Mouse (Mus musculus): Measurements from ENCODE around the gene Phrf1.

Gene Phrf1

DNA sequence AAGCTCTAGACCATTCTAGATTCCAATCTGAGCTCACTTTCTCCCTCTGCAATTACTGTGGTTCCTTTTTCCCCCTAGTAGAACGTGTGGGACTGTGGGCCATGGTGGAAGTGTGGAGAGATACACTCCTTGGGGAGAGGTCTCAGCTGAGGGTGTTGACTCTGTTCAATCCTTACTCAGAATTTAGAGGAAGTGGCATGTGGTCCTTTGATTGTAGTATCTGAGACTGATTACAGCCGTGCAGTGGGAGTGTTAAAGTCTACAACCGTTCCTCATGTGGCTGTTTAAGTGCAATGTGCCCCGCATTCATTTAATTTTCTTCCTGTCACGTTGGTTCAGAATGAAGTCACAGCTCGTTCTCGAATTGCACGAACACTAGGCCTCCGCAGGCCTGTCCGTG, 27.6 kb downstream of the Phrf1 start:
- DNase-seq (ENCODE audit: low spot score): no peak

DNA sequence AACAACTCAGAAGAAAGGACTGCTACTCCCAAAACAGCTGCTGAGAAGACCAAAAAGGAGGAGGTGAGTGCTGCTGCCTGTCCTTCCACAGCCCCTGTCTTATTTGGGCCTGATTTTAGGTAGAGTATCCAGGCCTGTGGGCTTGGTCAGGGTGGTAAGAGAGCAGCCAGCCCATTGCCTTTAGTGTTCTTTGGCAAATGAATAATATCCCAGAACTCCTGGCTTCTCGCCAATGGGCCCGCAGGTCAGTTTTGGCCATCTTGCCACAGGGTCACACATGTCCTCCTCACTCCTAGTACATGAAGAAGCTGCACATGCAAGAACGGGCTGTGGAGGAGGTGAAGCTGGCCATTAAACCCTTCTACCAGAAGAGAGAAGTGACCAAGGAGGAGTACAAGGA, 32.9 kb downstream of the Phrf1 start:
- no peak for DNase-seq (ENCODE audit: low spot score)

DNA sequence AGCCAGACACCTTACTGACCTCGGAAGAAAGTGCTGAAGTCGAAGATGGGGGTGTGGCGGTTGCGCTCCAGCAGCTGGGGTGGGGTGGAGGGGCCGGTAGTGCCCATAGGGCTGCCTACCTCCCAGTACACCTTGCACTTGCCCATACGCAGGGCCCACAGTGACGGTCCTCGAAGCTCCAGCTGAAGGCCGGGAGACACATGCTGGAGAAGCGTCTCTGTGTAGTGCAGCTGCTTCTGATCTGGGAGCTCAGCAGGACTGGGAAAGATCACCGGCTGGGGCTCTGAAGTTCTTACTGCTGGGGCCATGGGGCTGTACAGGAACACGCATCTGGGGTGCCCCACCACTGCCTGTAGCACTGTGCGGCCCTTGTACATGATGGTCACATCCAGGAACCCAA, 35.1 kb downstream of the Phrf1 start:
- DNase-seq (ENCODE audit: low spot score): no peak

DNA sequence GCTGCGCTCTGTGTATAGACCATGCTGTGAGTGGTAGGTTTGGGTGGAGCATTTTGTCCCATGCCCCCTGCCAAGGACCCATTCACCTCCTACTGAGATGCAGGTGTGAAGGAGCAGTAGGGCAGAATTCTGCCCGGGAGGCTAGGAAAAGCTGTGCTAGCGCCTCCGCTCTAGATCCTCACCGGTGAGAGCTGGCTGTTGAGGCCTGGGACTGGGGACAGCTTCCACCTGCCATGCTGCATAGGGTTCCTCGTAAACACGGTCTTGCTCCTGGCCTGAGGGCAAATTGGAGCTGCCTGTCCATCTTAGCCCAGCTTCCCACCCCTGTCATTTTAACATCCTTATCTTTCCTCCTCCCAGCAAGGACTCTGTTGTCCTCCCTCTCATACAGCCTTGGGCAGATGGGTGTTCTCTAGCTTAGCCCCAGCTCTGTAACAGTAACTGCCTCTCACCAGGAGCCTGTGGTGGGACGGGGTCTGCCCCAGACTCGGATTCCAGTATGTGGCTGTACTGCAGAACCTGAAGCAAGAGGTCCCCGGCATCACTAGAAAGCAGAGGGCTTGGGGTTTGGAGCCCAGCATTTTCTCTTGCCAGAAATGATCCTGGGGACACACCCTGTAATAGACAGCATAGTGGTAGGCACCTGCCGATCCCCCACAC, 35.6 kb downstream of the Phrf1 start:
- DNase-seq (ENCODE audit: low spot score): no peak

DNA sequence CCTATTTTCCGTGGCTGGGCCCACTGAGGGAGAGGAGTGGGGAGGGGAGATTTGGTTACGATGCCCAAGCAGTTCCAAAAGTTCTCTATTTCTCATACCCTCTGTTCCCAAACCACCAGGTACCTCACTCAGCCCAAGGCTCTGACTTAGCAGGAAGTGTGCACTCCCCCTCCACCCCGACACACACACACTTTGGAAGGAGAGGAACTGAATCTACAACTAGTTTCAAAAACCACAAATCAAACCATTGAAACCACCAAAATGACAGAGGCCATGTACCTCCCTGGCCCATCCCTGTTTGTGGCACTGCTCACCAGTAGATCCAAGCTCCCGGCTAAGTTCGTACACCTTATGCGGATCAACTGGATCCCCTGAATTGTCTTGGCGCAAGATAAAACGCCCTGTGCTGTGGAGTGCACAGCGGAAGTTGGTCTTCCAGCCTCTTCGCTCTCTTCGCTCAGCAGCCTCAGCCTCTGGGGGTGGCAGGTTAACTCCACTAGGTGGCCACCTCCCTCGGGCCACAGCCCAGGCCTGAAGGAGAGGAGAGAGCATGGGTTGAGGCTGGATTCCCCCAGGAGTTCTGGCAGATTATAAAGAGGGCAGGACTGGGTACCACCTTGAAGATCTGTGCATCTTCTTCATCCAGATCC, 36.3 kb downstream of the Phrf1 start:
- no peak for DNase-seq (ENCODE audit: low spot score)

DNA sequence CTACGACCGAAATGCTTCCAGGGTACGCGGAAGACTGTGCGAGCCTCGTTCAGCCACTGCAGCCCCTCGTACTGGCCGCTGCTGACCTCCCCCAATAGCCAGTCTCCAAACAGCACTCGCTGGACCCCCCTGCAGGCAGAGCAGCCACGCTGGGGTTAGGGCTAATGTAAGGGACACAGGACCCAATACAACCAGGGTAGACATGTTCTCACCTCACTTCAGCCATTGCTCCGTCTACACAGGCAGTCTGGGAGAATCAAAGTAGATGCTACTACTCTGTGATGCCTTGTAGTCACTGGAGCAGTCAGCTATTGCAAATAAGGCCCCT, 36.8 kb downstream of the Phrf1 start:
- no peak for DNase-seq (ENCODE audit: low spot score)

DNA sequence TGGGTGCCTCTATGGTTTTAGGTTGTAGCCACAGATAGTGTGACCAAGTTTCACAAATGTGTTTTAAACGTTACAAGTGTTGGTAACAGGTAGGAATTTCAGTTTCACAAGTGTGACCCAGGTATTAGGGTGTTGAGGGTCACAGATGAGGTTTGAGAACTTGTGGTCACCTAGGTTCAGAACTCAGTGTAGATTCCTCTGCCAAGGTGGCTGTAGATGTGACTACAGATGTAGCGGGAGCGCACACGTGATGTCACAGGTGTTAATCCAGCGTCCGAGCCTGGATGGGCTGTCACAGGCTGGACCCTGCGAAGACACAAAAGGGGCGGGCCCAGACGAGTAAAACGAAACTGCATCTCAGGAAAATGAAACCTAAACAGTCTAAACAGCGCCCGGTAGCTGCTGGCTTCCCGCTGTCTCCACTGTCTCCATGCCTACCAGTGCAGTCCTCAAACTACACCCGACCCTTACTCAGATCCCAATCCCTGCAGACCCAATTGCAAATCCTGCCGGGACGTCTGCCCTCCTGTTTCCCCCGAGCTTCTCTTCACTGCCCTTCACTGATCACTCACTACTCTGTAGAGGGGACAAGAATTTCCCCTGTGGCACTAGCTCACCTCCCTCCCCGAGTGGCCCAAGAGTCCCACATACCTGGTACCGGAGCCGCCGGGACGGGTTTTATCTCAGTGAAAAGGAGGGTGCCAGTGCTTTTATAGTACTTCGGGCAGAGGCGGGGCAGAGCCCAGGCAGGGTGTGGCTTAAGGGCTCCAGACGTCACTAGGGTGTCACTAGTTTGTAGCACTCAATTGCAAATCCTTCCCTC, 37.4 kb downstream of the Phrf1 start, which contains the start of gene Irf7:
TSS of gene Irf7 (minus strand) at position 743 of the 823 bp plus-strand sequence.
- peak; percentile 31 for DNase-seq (ENCODE audit: low spot score)

DNA sequence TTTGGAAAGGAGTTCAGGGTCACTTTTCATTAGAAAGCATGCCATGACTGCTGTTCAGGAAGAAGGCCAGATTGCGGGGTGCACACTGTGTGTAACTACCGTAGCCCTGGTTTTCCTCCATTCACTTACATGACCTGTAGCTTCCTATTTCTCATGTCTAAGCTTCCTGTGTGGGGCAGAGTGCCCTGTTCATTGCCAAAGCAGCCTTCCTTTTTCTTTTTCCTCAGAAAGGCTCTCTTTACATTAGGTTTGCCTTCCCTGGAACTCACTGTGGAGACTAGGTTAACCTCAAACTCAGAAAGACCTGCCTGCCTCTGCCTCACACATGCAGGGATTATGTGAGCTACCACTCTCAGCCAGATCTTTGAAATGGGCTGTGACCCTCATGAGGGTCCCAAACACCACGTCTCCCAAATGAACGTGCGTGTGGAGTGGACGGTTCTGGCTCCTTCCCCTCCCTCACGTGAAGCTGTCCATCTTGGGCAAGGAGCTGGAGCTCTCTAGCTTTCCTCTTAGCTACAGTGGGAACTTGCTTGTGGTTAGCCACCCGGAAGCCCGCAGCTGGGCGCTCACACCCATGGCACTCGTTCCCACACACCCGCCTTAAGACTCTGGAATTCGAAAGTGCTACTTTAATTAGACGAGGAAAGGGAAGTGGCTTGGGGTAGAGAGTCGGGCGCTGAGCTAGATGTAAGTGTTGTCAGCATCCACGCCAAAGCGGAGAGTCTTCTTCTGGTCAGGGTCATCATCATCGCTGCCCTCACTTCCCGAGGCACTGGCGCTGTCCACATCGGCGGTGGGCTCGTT, 40.1 kb downstream of the Phrf1 start:
- no peak for DNase-seq (ENCODE audit: low spot score)

DNA sequence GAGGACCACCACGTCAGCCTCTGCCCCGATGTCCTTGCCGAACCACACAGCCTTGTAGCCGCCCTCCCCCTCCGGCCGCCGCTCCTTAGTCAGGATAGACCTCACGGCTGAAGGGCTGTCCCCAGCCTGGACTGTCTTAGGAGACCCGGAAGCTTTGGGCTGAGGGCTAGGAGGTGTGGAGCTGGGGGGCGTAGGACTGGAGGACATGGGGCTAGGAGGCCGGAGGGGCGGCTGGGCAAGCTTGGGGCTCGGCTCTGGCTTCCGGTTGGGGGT, 40.6 kb downstream of the Phrf1 start:
- DNase-seq (ENCODE audit: low spot score): no peak

DNA sequence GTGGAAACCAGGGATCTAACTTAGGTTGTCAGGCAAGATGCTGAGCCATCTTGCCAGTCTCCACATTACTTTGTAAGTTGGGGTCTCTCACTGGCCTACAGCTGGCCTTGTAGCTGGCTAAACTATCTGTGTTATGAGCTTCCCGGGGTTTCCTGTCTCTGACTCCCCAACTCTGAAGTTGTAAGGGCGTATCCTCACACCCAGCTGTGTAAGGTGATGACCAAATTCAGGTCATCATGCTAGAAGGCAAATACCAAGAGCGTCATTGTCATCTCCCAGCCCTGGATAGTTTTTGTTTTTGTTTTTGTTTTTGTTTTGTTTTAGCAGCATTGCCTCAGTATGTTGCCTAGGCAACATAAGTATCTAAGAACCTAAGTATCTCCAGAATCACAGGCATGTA, 42.0 kb downstream of the Phrf1 start:
- DNase-seq (ENCODE audit: low spot score): no peak

DNA sequence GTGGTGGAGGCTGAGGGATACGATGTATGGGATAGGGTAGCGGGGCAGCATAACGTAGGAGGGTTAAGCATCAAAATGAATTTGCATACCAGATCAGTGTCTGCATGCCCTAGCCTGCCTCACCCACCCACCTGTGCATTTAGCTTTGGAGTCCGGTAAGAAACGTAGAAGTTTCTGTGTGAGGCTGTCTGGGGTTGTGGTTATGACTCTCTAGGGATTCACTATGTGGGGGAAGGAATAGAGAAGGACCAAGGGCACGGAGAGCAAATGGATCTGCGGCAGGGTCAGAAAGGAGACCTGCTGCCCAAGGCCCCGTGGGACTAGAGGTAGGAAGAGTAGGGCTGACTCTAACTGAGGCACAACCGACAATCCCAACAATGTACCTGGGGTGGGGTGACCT, 46.8 kb downstream of the Phrf1 start:
- DNase-seq (ENCODE audit: low spot score): no peak

DNA sequence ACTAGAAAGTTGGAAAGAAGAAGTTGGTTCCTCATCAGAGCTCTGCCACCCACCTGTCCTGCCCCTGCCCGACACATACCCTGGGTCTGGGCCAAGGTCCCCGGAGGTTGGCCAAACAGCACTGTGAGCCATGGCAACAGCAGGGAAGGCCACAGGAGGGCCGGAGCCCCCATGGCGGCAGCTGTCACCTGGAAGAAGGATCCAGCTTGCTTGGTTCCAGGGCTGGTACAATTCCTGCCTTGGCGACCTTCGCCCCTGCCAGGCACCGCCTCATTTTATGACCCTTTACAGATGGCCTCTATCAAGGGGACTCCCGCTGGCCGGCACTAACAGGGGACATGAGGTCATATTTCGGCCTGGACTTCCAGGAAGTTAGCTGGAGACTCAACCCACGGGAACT, 48.0 kb downstream of the Phrf1 start, which contains the start of gene Cdhr5:
TSS of gene Cdhr5 (minus strand) at position 241 of the 400 bp plus-strand sequence.
- no peak for DNase-seq (ENCODE audit: low spot score)

DNA sequence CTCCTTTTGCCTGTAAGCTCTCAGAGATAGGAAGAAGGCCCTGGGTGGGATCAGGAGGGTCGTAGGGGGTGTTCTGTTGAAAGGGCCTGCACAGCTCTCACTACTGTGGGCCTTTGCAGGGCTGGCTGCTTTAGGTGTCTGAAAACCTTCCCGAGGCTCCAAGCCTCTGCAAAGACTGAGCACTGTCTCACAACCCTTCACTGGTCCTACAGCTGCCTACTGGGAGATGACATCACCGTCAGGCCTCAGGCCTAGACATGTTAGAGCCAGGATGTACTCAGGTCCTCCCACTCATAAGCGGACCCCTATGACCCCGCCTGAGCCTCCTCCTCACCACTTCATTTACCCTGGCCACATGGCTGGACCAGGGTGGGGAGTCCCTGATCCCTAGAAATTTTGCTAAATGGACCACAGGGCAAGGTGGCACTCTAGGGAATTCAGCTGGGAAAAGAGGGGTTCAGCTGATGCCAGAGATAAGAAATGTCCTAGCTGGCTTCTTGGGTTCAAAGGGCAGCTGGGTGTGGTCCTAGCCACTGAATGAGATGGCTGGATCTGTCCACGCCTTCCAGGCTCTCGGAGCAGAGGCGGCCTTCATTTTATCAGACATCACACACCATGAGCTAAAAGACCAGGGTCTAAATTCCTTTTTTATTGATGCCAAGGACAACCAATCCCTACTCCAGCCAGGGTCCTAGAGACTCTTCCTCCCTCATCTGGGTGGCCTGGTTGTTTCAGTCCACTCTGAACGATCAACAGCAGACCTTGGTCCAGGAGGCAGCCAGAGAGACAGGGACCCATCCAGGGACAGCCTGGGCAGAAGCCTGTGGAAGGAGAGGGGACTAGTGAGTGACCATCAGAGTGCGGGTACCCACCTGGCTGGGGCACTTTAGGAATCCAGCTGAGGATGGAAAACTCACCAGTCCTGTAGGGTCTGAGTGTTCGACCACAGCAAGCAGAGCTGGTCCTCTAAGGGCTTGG, 49.4 kb downstream of the Phrf1 start:
- no peak for DNase-seq (ENCODE audit: low spot score)

DNA sequence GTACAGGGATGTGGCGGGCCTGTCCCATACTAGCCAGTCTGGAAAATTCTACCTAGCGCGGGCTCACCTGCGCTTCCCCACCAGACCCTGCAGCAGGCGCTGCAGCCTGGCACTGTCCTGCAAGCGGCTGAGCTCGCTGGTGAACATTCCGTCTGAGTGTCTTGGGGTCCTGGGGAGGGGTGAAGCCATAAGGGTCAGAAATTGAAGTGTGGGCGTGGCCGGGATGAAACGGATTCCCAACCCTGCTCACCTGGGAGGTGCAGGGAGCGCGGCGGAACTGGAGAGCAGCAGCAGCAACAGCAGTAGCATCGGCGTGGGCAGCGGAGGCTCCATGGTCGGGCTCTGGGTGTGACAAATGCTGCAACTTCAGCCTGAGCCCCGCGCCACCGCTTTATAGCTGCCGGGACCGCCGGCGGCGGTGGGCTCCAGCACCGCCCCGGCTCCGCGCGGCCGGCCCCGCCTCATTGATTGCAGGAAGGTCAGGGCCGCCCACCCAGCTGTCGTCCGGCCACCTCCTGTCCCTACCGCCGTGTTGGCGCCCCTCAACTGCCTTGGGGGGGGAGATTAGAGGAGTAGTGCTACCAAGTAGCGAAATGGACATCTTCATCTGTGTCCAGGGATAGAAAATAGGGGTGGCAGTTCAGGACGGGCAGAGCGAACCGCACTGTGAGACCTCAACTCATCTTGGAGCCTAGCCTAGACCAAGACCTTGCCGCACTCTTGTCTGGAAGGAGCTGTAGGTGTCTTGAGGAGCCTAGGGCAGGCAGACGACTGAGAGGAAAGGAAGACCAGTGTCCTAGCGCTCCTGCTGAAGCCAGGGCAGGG, 50.4 kb downstream of the Phrf1 start, which contains the start of gene Sct:
TSS of gene Sct (minus strand) at position 368 of the 825 bp plus-strand sequence.
- DNase-seq (ENCODE audit: low spot score): no peak

DNA sequence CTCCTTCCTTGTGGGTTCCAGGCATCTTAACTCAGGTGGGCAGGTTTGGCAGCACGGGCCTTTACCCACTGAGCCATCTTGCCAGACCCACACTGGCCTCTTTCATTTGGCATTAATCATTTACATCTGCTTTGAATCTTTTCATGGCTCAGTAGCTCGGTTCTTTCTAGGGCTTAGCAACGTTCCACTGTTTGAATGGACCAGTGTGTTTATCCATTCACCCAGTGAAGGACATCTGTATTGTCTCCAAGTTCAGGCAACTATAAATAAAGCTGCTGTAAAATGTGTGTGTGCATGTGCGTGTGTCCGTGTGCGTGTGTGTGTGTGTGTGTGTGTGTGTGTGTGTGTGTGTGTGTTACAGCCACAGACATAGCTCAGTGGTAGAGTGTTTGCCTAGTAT, 52.9 kb downstream of the Phrf1 start:
- no peak for DNase-seq (ENCODE audit: low spot score)

DNA sequence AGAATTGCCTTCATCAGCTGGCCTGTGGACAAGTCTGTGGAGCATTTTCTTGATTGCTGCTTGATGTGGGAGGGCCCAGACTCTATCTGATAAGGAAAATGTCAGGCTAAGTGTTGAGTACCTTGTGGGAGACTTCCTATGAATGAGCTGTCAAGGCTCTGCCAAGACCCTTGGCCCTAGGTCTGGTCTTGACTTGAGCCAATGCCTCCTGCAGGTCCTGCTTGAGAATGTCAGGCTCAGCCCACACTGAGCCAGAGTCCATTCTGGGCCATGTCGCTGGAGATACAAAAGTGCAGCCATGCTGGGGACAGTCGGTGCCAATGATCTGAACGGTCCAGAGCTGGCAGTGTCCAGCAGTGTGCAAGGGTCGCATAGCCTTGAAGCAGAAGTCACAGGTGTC, 54.2 kb downstream of the Phrf1 start:
- DNase-seq (ENCODE audit: low spot score): no peak

DNA sequence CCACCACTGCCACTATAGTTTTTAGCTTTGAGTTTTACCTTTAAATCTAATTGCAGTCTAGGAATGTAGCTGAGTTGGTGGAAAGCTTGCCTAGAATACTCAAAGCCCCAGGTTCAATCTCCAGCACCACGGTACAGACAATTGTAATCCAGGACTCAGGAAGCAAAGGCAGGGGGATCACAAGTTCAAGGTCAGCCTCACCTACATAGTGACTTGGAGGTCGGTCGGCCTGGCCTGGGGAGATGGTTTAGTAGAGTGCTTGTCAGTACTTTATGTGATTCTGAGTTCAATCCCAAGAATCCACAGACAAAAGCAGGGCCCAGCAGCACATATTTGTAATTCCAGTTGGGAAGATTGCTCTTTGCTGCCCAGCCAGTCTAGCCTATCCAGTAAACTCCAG, 59.5 kb downstream of the Phrf1 start:
- no peak for DNase-seq (ENCODE audit: low spot score)

DNA sequence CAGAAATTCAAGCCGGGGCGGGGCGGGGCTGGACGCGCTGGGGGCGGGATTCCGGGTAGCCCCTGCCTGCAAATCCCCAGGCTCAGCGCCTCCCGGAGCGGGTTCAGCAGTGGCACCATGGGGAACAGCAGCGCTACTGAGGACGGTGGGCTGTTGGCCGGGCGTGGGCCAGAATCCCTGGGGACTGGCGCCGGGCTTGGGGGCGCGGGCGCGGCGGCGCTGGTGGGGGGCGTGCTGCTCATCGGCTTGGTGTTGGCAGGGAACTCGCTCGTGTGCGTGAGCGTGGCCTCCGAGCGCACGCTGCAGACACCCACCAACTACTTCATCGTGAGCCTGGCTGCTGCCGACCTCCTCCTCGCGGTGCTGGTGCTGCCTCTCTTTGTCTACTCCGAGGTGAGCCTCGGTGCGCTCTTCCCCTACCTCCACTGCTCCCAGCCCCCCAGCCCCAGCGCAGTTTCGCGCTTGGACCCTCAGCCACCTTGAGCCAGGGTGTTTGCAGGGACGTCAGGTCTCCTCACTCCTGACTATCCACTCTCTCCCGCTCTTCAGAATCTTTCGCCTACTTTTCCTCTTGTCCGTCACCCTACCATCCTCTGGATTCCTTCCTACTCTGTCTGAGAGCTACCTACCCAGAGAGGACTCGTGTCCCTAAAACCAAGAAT, 63.5 kb downstream of the Phrf1 start, which contains the start of gene Drd4:
TSS of gene Drd4 (plus strand) at position 86 of the 662 bp plus-strand sequence.
- no peak for DNase-seq (ENCODE audit: low spot score)

DNA sequence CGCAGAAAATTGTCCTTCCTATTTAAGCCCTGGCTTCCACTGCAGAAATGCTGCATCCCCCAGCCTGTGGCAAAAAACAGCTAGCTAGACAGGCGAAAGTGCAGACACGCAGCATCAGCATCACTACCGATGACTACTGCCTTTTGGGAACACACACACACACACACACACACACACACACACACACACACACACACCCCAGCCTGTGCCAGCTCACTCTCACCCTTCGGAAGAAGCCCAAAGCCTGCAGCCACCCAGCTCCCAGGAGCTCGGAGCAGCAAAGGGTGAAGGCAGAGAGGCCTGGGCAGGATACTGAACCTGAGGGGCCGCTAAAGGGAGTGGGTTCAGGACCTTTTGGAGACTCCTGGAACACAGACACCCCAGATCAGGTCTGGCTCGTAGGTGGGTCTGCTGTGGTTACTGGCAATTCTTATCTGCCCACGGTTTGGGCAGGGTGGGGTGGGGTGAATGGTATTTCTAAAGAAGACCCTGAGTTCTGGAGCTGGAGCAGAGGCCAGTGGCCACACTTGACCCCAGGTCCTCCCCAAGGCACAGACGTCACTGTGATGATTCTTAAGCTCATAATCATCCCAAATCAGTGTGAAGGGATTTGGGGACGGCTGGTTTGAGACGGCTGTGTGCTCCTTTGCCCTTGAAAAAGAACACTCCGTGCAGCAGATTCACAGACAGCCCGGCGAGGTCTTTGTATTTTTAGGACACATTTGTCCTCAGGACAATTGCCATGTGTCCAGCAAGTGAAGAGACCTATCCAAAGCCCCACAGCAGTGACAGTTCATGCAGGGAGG, 64.2 kb downstream of the Phrf1 start:
- no peak for DNase-seq (ENCODE audit: low spot score)

Measured in ovary, adult 18-20 months (tissue).